Mouse (Mus musculus): ENCODE data around the gene Mcpt9. TPM values are rescaled to one million over a fixed set of nuclear protein-coding genes. Genes with fewer than 3 reads are reported as not detected.
"Not testable (repeated sequence)": the region's sequence is repeated elsewhere in the genome, so short reads cannot be mapped to it uniquely, and the experiment has no call there.

Gene Mcpt9
- not detected in 2 replicates for polyA plus RNA-seq (2012; ENCODE audit: insufficient read depth, insufficient read length, missing spikeins)

GRCm38 (mm10) chr14:56030395-56030794 is at the start of gene Mcpt9:
Gene Mcpt9, minus strand, starts transcription at chr14:56030495.
- H3K4me3 ChIP-seq (ENCODE audit: insufficient read depth, low read depth, low read length); H3K4me1 ChIP-seq (ENCODE audit: control insufficient read depth, insufficient read depth, insufficient read length, low read length); H3K27ac ChIP-seq (replicated peaks; ENCODE audit: low read depth, low read length): not testable (repeated sequence)

- H3K27ac ChIP-seq (replicated peaks; ENCODE audit: low read depth, low read length); H3K4me3 ChIP-seq (ENCODE audit: insufficient read depth, low read depth, low read length); H3K4me1 ChIP-seq (ENCODE audit: control insufficient read depth, insufficient read depth, insufficient read length, low read length): not testable (repeated sequence)
Measured at GRCm38 (mm10) chr14:56062213-56062612, 31.9 kb upstream of the Mcpt9 start, which contains the start of gene Mcpt4. Gene Mcpt4, minus strand, starts transcription at chr14:56062313.

DNA sequence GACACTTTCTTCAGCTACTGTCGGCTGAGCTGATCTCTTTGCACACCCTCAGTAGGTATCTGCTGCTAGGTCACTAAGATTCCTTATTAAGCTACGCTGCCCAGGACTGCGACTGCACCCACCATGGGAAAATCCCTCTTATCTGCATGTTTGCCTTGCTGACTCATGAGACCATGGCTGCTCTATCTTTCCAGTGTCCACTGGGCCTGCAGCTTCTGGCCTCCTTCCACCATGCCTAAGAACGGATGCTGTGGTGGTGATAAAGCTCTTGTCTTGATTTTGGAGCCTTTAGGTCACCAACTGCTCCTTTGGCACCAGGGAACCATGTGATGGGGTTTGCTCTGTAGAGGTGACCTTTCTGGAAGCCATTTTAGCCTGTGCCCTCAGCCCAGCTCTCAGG is 27.4 kb upstream of the Mcpt9 start:
- no peak overlapping the region for H3K4me3 ChIP-seq (ENCODE audit: insufficient read depth, low read depth, low read length)
- H3K27ac ChIP-seq (replicated peaks; ENCODE audit: low read depth, low read length) = no peak overlapping the region
- no peaks in the 10 kb centered on the region for H3K4me1 ChIP-seq (ENCODE audit: control insufficient read depth, insufficient read depth, insufficient read length, low read length)

DNA sequence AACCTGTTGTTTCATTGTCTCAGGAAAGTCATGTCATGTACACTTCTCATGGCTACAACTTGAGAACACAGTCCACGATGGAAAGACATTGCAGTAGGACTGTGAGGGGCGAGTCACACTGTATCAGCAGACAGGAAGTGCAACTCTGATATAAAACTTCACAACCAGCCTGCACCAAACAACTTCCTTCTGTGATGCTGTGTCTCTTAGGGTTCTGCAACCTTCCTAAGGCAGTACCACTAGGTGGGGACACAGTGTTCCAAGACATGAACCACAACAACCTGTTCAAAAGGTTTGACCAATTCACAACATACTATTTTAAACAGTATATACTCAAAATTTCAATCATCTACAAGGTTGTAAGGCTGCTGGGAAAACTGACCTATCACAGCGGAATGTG is 25.1 kb upstream of the Mcpt9 start:
- Histone ChIP-seq H3K4me3 (ENCODE audit: insufficient read depth, low read depth, low read length) (no peak overlapping the region), H3K27ac (replicated peaks; ENCODE audit: low read depth, low read length) (no peak overlapping the region), H3K4me1 (ENCODE audit: control insufficient read depth, insufficient read depth, insufficient read length, low read length) (no peaks in the 10 kb centered on the region)

- H3K4me1 ChIP-seq (ENCODE audit: control insufficient read depth, insufficient read depth, insufficient read length, low read length); H3K27ac ChIP-seq (replicated peaks; ENCODE audit: low read depth, low read length); H3K4me3 ChIP-seq (ENCODE audit: insufficient read depth, low read depth, low read length): not testable (repeated sequence)
Measured at GRCm38 (mm10) chr14:56041792-56042191, 11.5 kb upstream of the Mcpt9 start, which contains the start of gene Mcpt2. Gene Mcpt2, plus strand, starts transcription at chr14:56042041.

DNA sequence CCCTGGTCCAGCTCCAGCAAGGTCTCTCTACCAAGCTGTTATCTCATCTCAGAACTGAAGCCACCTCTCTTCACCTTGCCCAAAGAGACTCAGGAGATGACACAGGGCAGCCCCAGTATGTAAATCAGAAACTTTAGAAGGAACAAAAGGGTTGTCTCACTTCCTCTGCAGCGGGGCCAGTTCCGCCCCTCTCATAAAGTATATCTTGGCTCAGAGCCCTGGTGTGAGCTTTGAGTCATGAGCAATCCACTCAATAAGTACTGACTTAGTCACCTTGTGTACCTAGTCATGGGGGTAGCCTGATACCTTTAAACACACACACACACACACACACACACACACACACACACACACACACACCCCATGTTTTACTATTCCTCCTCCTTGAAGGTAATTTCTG is 4.1 kb upstream of the Mcpt9 start:
- Histone ChIP-seq H3K4me3 (ENCODE audit: insufficient read depth, low read depth, low read length) (no peak overlapping the region), H3K4me1 (ENCODE audit: control insufficient read depth, insufficient read depth, insufficient read length, low read length) (no peaks in the 10 kb centered on the region), H3K27ac (replicated peaks; ENCODE audit: low read depth, low read length) (no peak overlapping the region)

DNA sequence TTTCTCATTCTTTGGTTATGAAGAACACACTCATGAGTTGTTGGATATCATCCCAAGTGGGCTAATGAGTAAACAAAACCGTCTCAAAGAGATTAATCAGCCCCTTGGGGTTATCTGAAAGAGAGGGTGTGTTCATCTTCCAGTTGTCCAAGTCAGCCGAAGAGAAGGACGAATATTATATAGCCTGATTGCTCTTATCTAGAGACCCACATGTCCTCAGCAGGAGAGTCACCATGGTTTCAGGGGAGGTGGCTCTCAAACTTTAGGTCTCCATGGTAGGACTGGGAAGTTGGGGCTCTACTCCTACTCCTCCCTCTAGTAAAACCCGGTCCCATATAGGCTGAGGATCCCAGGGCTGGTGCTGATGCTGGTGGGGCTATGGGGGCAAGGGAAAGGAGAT is 9.0 kb downstream of the Mcpt9 start:
- not testable (repeated sequence) for H3K27ac ChIP-seq (replicated peaks; ENCODE audit: low read depth, low read length); H3K4me1 ChIP-seq (ENCODE audit: control insufficient read depth, insufficient read depth, insufficient read length, low read length); H3K4me3 ChIP-seq (ENCODE audit: insufficient read depth, low read depth, low read length)

DNA sequence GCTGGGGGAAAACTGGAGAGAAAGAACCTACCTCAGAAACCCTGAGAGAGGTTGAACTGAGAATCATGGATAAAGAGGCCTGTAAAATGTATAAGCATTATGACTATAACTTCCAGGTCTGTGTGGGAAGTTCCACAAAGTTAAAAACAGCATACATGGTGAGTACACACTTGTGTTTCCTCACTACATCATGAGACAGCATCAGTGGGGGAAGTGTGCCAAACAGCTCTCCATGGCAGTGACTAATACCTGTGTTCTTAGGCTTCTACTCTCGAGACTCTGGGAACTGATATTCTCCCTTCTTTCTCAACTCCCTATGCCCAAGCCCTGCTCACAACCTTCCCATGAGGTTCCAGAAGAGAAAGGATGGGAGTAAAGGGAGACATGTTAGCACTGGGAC is 10.8 kb downstream of the Mcpt9 start:
- Histone ChIP-seq H3K27ac (replicated peaks; ENCODE audit: low read depth, low read length) (no peak overlapping the region), H3K4me1 (ENCODE audit: control insufficient read depth, insufficient read depth, insufficient read length, low read length) (no peaks in the 10 kb centered on the region), H3K4me3 (ENCODE audit: insufficient read depth, low read depth, low read length) (no peak overlapping the region)

- not testable (repeated sequence) for H3K4me3 ChIP-seq (ENCODE audit: insufficient read depth, low read depth, low read length); H3K27ac ChIP-seq (replicated peaks; ENCODE audit: low read depth, low read length); H3K4me1 ChIP-seq (ENCODE audit: control insufficient read depth, insufficient read depth, insufficient read length, low read length)
Measured at GRCm38 (mm10) chr14:56017671-56018070, 12.6 kb downstream of the Mcpt9 start, which contains the start of gene Mcpt1. Gene Mcpt1, plus strand, starts transcription at chr14:56017971.

- Histone ChIP-seq H3K27ac (replicated peaks; ENCODE audit: low read depth, low read length) (no peak overlapping the region), H3K4me1 (ENCODE audit: control insufficient read depth, insufficient read depth, insufficient read length, low read length) (no peaks in the 10 kb centered on the region)
Measured at GRCm38 (mm10) chr14:56013924-56014323, 16.4 kb downstream of the Mcpt9 start.

DNA sequence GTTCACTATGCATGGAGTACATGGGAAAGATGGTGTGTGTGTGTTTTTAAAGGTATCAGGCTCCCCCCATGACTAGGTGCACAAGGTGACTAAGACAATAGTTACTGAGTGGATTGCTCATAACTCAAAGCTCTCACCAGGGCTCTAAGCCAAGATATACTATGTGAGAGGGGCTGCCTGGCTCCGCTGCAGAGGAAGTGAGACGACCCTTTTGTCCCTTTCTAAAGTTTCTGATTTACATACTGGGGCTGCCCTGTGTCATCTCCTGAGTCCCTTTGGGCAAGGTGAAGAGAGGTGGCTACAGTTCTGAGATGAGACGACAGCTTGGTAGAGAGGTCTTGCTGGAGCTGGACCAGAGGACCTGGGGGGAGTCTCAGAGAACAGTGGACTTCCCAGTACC is 17.1 kb downstream of the Mcpt9 start:
- H3K4me1 ChIP-seq (ENCODE audit: control insufficient read depth, insufficient read depth, insufficient read length, low read length) = no peaks in the 10 kb centered on the region
- no peak overlapping the region for H3K27ac ChIP-seq (replicated peaks; ENCODE audit: low read depth, low read length)
- H3K4me3 ChIP-seq (ENCODE audit: insufficient read depth, low read depth, low read length) = no peak overlapping the region

More at GRCm38 (mm10) chr14:56013924-56014323, 16.4 kb downstream of the Mcpt9 start:
- H3K4me3 ChIP-seq (ENCODE audit: insufficient read depth, low read depth, low read length) = no peak overlapping the region

DNA sequence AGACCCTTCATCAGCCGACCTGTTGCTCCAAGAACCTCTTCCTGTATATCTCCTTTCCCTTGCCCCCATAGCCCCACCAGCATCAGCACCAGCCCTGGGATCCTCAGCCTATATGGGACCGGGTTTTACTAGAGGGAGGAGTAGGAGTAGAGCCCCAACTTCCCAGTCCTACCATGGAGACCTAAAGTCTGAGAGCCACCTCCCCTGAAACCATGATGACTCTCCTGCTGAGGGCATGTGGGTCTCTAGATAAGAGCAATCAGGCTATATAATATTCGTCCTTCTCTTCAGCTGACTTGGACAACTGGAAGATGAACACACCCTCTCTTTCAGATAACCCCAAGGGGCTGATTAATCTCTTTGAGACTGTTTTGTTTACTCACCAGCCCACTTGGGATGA is 42.8 kb downstream of the Mcpt9 start:
- H3K27ac ChIP-seq (replicated peaks; ENCODE audit: low read depth, low read length); H3K4me1 ChIP-seq (ENCODE audit: control insufficient read depth, insufficient read depth, insufficient read length, low read length); H3K4me3 ChIP-seq (ENCODE audit: insufficient read depth, low read depth, low read length): not testable (repeated sequence)

Other genes with a start within 250 kb of the Mcpt9 start
- gene Adcy4, start 246.4 kb downstream of the Mcpt9 start, polyA plus RNA-seq (2012; ENCODE audit: insufficient read depth, insufficient read length, missing spikeins) = 4.1 and 6.3 TPM in 2 replicates
- 3.7 and 5.0 TPM in 2 replicates for gene Ripk3, start 241.6 kb downstream of the Mcpt9 start, polyA plus RNA-seq (2012; ENCODE audit: insufficient read depth, insufficient read length, missing spikeins)
- 1.5 and 1.8 TPM in 2 replicates for gene Nfatc4, start 207.4 kb downstream of the Mcpt9 start, polyA plus RNA-seq (2012; ENCODE audit: insufficient read depth, insufficient read length, missing spikeins)
- 0.87 and 1.0 TPM in 2 replicates for gene Nynrin, start 176.5 kb downstream of the Mcpt9 start, polyA plus RNA-seq (2012; ENCODE audit: insufficient read depth, insufficient read length, missing spikeins)
- not detected in 2 replicates for gene Cbln3, start 146.1 kb downstream of the Mcpt9 start, polyA plus RNA-seq (2012; ENCODE audit: insufficient read depth, insufficient read length, missing spikeins)
- gene Khnyn, start 145.5 kb downstream of the Mcpt9 start, polyA plus RNA-seq (2012; ENCODE audit: insufficient read depth, insufficient read length, missing spikeins) = 4.2 and 5.5 TPM in 2 replicates
- 134 and 149 TPM in 2 replicates for gene Sdr39u1, start 130.2 kb downstream of the Mcpt9 start, polyA plus RNA-seq (2012; ENCODE audit: insufficient read depth, insufficient read length, missing spikeins)
- 6.1 and 8.2 TPM in 2 replicates for gene Cma1, start 85.8 kb downstream of the Mcpt9 start, polyA plus RNA-seq (2012; ENCODE audit: insufficient read depth, insufficient read length, missing spikeins)
- gene Cma2, start 79.5 kb downstream of the Mcpt9 start, polyA plus RNA-seq (2012; ENCODE audit: insufficient read depth, insufficient read length, missing spikeins) = not detected in 2 replicates
- not detected in 2 replicates for gene Mcpt1, start 12.5 kb downstream of the Mcpt9 start, polyA plus RNA-seq (2012; ENCODE audit: insufficient read depth, insufficient read length, missing spikeins)
- gene Mcpt2, start 11.5 kb upstream of the Mcpt9 start, polyA plus RNA-seq (2012; ENCODE audit: insufficient read depth, insufficient read length, missing spikeins) = not detected in 2 replicates
- 8.2 and 8.8 TPM in 2 replicates for gene Mcpt4, start 31.8 kb upstream of the Mcpt9 start, polyA plus RNA-seq (2012; ENCODE audit: insufficient read depth, insufficient read length, missing spikeins)
- not detected in 2 replicates for gene Mcpt8, start 54.8 kb upstream of the Mcpt9 start, polyA plus RNA-seq (2012; ENCODE audit: insufficient read depth, insufficient read length, missing spikeins)
- not detected in 2 replicates for gene Ctsg, start 72.1 kb upstream of the Mcpt9 start, polyA plus RNA-seq (2012; ENCODE audit: insufficient read depth, insufficient read length, missing spikeins)
- not detected in 2 replicates for gene Gzme, start 90.1 kb upstream of the Mcpt9 start, polyA plus RNA-seq (2012; ENCODE audit: insufficient read depth, insufficient read length, missing spikeins)
- not detected in 2 replicates for gene Gzmd, start 102.1 kb upstream of the Mcpt9 start, polyA plus RNA-seq (2012; ENCODE audit: insufficient read depth, insufficient read length, missing spikeins)
- gene Gzmg, start 129.1 kb upstream of the Mcpt9 start, polyA plus RNA-seq (2012; ENCODE audit: insufficient read depth, insufficient read length, missing spikeins) = not detected in 2 replicates
- gene Gzmn, start 144.1 kb upstream of the Mcpt9 start, polyA plus RNA-seq (2012; ENCODE audit: insufficient read depth, insufficient read length, missing spikeins) = not detected in 2 replicates
- gene Gzmf, start 180.9 kb upstream of the Mcpt9 start, polyA plus RNA-seq (2012; ENCODE audit: insufficient read depth, insufficient read length, missing spikeins) = not detected in 2 replicates
- gene Gzmc, start 204.2 kb upstream of the Mcpt9 start, polyA plus RNA-seq (2012; ENCODE audit: insufficient read depth, insufficient read length, missing spikeins) = not detected in 2 replicates
- gene Gzmb, start 231.8 kb upstream of the Mcpt9 start, polyA plus RNA-seq (2012; ENCODE audit: insufficient read depth, insufficient read length, missing spikeins) = not detected in 2 replicates

Measured in brown adipose tissue, adult 24 weeks (tissue).